Mouse (Mus musculus) cerebellum, adult (tissue): ENCODE results near the gene Snw1.
"Not testable (repeated sequence)": the region's sequence is repeated elsewhere in the genome, so short reads cannot be mapped to it uniquely, and the experiment has no call there.

Experiments
- ATAC-seq: cut with Nextera tagmentation; 2 replicates; pipeline ENCODE4 v1.9.2; 2017; ENCODE audit warnings: mild to moderate bottlenecking, moderate library complexity, mixed read lengths; ENCODE audit not compliant: insufficient number of reproducible peaks, low FRiP score, low TSS enrichment

The Snw1 gene

DNA sequence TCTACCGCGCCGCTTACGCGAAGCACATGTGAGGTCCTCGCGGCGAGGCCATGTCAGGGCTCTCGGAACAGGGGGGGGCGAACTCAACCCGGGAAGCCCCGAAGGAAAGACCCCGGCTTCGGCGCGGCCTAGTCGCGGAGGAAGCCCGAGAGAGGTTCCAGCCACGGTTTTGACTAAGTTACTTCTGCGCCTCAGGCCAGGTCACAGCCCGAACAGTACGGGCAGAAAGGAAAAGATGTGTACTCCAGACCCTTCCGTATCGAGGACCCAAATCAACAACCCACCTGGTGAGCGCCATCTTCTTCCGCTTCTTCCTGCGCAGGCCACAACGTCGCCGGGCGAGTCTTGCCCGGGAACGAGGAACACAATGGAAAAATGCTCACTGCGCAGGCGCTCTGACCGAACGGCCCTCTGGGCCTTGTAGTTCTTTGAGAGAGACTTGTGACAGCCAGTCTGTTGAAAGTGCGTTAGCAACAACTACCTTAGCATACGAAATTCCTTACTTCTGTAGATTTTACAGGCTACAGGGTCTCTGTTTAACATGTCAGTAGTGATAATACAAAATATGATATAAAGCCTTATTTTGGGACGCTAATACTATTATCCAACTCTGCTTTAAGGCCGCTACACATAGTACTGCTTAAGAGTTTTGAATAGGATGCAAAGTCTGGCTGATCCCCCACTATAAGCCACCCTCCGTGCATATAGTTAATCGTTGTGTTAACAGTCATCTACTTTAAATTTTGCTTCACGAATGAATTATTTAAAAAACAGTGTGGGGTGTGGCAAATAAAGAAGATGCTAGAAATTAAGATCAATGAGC is at the start of gene Snw1:
Gene Snw1 (minus strand): TSS at position 311 of the 823 bp plus-strand sequence.
- peak; percentile 99 for ATAC-seq

DNA sequence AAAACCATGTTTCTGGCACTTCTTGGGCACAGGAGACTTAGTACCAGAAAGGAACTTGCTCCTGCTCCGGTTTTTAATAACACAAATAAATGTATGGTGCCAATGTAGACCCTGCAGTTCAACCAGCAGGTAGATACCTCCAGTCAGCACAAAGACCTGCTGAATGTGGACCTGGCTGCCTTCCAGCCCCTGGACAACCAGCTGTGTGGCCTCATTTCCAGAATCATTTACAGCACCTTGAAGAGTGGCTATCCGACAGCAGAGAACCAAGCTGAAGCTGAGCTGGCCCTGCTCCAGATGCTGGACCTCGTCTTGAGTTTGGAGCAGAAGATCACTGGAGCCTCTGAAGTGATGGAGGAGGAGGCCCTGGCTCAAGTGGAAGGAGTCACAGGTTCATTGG is 47.5 kb upstream of the Snw1 start:
- ATAC-seq = not testable (repeated sequence)

- not testable (repeated sequence) for ATAC-seq
These were observed 41.9 kb upstream of the Snw1 start, which contains the start of gene Gm8300 for GRCm38 (mm10) chr12:87514016-87514415. Gene Gm8300, plus strand, starts transcription at chr12:87514316.

DNA sequence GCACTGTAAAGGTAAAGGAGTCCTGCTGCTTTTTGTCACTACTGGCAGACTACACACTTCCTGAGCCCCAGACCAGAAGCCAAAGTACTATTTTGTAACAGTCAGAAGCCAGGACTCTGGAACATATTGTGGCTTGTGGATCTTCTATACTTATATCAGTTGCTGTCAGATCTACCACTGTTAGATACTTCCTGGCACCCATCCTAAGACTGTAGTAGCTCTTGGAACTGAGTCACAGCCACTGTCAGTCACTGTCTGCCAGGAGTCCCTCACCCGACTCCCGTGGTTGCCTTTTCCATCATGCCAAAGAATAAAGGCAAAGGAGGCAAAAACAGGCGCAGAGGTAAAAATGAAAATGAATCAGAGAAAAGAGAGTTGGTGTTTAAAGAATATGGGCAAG is 22.3 kb upstream of the Snw1 start, which contains the start of gene Gm5788:
Gene Gm5788 (plus strand): TSS at position 301 of the 400 bp plus-strand sequence.
- ATAC-seq = not testable (repeated sequence)

- ATAC-seq = not testable (repeated sequence)
These were observed 16.6 kb upstream of the Snw1 start for GRCm38 (mm10) chr12:87488683-87489082.

- not testable (repeated sequence) for ATAC-seq
These were observed 10.4 kb upstream of the Snw1 start for GRCm38 (mm10) chr12:87482482-87482881.

GRCm38 (mm10) chr12:87474756-87475155 is 2.7 kb upstream of the Snw1 start:
- ATAC-seq = no peak

- no peak for ATAC-seq
These were observed 582 bp downstream of the Snw1 start for GRCm38 (mm10) chr12:87471421-87471963.

DNA sequence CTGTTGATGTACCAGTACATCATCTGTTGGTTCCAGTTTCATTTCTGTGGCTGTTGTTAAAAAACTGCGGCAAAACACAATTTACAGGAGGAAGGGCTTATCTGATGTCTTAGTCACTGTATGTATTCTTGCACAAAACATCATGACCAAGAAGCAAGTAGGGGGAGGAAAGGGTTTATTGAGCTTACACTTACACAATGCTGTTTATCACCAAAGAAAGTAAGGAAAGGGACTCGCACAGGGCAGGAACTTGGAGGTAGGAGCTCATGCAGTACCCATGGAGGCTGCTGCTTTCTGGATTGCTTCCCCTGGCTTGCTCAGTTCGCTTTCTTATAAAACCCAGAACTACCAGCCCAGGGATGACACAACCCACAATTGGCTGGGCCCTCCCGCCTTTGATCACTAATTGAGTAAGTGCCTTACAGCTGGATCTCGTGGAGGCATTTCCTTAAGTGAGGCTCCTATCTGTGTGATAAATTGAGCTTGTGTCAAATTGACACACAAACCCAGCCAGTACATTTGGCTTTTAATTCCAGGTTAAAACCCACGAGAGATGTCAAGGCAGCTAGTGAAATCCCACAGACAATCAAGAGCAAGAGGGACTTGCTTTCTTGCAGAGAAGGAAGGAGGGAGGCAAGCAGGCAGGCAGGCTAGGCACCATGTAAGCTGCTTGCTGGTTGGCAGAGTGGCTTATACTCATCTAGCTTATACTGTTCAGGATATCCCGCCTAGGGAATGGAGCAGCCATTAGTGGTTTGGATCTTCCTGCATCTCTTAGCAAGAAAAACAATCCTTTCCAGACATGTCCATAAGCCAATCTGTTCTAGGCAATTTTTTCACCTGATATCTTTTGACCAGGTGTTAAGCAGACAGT is 1.6 kb downstream of the Snw1 start:
- ATAC-seq = no peak

- ATAC-seq = no peak
These were observed 7.3 kb downstream of the Snw1 start for GRCm38 (mm10) chr12:87464678-87465297.

- no peak for ATAC-seq
These were observed 22.6 kb downstream of the Snw1 start for GRCm38 (mm10) chr12:87449456-87449855.

- ATAC-seq = no peak
These were observed 27.9 kb downstream of the Snw1 start for GRCm38 (mm10) chr12:87444211-87444610.

DNA sequence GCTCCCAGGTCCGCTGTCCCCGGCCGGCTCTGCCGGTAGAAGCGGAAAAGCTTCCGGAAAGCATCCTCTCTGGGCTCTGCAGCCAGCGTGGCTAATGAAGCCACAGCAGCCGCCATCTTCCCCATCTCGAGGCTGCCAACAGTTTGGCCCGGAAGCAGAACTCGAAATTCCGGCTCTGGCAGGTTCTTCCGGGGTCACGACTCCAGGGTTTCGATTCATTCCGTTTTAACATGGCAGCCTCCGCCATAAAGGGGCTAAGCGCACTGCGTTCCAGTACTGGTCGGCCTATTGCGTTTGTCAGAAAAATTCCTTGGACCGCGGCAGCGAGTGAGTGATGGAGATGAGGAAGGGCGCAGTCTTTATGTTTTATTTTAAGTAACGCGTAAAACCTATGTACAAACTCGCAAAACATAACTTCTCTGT is 28.4 kb downstream of the Snw1 start, which contains the start of the genes Slirp and Alkbh1:
Gene Slirp (plus strand): TSS at position 197 of the 423 bp plus-strand sequence.
Gene Alkbh1 (minus strand): TSS at position 318 of the 423 bp plus-strand sequence.
- peak; percentile 97 for ATAC-seq

- ATAC-seq = peak; percentile 81
These were observed 28.9 kb downstream of the Snw1 start for GRCm38 (mm10) chr12:87443115-87443699.

GRCm38 (mm10) chr12:87442177-87443114 is 29.6 kb downstream of the Snw1 start:
- ATAC-seq = no peak

DNA sequence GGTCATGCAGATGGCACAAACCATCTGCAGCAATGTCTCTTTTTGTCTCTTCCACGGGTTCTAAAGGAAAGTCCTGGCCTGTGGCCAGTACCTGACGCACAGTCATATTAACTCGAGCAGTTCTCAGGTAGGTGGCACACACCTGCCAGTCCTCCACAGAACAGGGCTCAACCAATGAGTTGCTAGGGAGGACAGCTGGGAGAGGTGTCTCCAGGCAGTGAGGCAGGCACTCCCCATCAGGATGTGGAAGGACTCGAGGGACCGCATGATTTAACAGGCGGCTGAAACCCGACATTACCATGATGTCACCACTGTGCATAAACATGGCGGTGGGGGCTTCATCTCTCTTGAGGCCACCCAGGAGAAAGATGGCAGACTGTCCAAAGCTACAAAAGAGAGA is 43.2 kb downstream of the Snw1 start:
- ATAC-seq = no peak

GRCm38 (mm10) chr12:87428295-87428694 is 43.8 kb downstream of the Snw1 start:
- no peak for ATAC-seq

GRCm38 (mm10) chr12:87426354-87427031 is 45.6 kb downstream of the Snw1 start:
- no peak for ATAC-seq
